Mouse (Mus musculus): ENCODE measurements at regions not wholly inside any gene's neighbourhood (a gene's known extent, or its start where the extent isn't known, plus 50 kb on each side); places are given as distances from the start of the nearest gene placed in this dataset. TPM values are rescaled to one million over a fixed set of nuclear protein-coding genes. Genes with fewer than 3 reads are reported as not detected.

Small RNA genes lying in the stretch of these regions (microRNA-seq; reads per million reads assigned to microRNA genes)
- not detected for gene Gm24567
